Mouse (Mus musculus): ENCODE results near the gene Ung. TPM values are rescaled to one million over a fixed set of nuclear protein-coding genes. Genes with fewer than 3 reads are reported as not detected.

Gene Ung
- polyA plus RNA-seq, 2 experiments = 11.0 to 13.3 TPM

- Histone ChIP-seq H3K9me3 (ENCODE audit: control insufficient read depth, low read length) (no peaks in the 10 kb centered on the region), H3K4me3 (ENCODE audit: insufficient read depth in 1 of 2, low read depth in 2 of 2, low read length in 2 of 2) (no peak overlapping the region), H3K4me1 (replicated peaks; ENCODE audit: control insufficient read depth in 2 of 2, insufficient read depth in 2 of 2, low read length in 1 of 2) (0 out of 4 replicates have a peak, but pooled peaks cover 0 to 2% of the 10 kb centered on the region in 2 experiments), H3K27me3 (ENCODE audit: control insufficient read depth, insufficient read depth, low read length) (no peaks in the 10 kb centered on the region), H3K9ac (replicated peaks) (no peak overlapping the region), H3K27ac (no peak overlapping the region), H3K36me3 (replicated peaks; ENCODE audit: control insufficient read depth, insufficient read depth, low read depth) (no peaks in the 10 kb centered on the region), H3K4me2 (ENCODE audit: low read depth) (no peak overlapping the region)
- no peak for ATAC-seq (ENCODE audit: insufficient read depth)
- 65% methylated on average over 12 of the region's 12 CpGs for WGBS (ENCODE audit: insufficient replicate concordance)
- TF ChIP-seq EP300 (IDR thresholded peaks at IDR 0.05; ENCODE audit: low read depth) (no peak), CTCF (IDR thresholded peaks at IDR 0.05; ENCODE audit: low read depth) (no peak)
- no peak for DNase-seq (ENCODE audit: low read depth in 3 of 3, low spot score in 3 of 3)
Measured at GRCm38 (mm10) chr5:114152359-114153092, 22.3 kb downstream of the Ung start.

DNA sequence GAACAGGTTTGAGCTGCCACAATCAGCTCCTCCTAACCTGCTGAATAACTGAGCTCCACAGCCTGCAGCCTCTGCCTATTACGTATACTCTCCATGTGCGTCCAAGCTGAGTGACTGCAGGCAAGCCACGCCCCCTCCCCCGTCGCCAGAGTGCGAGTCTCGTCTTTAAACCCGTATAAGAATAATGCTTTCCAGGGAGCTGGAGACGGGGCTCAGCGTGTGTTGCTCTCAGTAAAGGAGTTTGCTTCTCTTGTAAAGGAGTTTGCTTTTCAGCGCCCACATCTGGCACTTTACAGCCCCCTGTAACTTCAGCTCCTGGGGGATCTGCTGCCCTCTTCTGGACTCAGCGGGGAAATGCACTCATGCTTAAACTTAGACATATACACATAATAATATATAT, 23.3 kb downstream of the Ung start:
- 5% methylated on average over 12 of the region's 12 CpGs for WGBS (ENCODE audit: insufficient replicate concordance)
- H3K27me3 ChIP-seq (ENCODE audit: control insufficient read depth, insufficient read depth, low read length) = no peaks in the 10 kb centered on the region
- H3K36me3 ChIP-seq (replicated peaks; ENCODE audit: control insufficient read depth, insufficient read depth, low read depth) = no peaks in the 10 kb centered on the region
- peak overlapping the region; percentile 9; the same call in 1 of the 2 replicates for H3K4me2 ChIP-seq (ENCODE audit: low read depth)
- no peaks in the 10 kb centered on the region for H3K9me3 ChIP-seq (ENCODE audit: control insufficient read depth, low read length)
- 0 out of 2 replicates have a peak, but pooled peaks have one; percentile 35 for ATAC-seq (ENCODE audit: insufficient read depth)
- 0 out of 4 replicates have a peak, but pooled peaks cover 0 to 2% of the 10 kb centered on the region in 2 experiments for H3K4me1 ChIP-seq (replicated peaks; ENCODE audit: control insufficient read depth in 2 of 2, insufficient read depth in 2 of 2, low read length in 1 of 2)
- TF ChIP-seq EP300 (IDR thresholded peaks at IDR 0.05; ENCODE audit: low read depth) (no peak), CTCF (IDR thresholded peaks at IDR 0.05; ENCODE audit: low read depth) (peak; percentile 58)
- H3K27ac ChIP-seq = no peak overlapping the region
- peak in 1 of 3 experiments; percentile 19 for DNase-seq (ENCODE audit: low read depth in 3 of 3, low spot score in 3 of 3)
- no peak overlapping the region for H3K9ac ChIP-seq (replicated peaks)
- peak overlapping the region in 1 of 2 experiments; percentile 26; a peak in 2 of 4 replicates for H3K4me3 ChIP-seq (ENCODE audit: insufficient read depth in 1 of 2, low read depth in 2 of 2, low read length in 2 of 2)

- no peaks in the 10 kb centered on the region for H3K27me3 ChIP-seq (ENCODE audit: control insufficient read depth, insufficient read depth, low read length)
- ATAC-seq (ENCODE audit: insufficient read depth) = no peak
- no peak overlapping the region for H3K27ac ChIP-seq
- no peak overlapping the region for H3K4me2 ChIP-seq (ENCODE audit: low read depth)
- no peaks in the 10 kb centered on the region for H3K36me3 ChIP-seq (replicated peaks; ENCODE audit: control insufficient read depth, insufficient read depth, low read depth)
- DNase-seq (ENCODE audit: low read depth in 3 of 3, low spot score in 3 of 3) = no peak
- no peak for TF ChIP-seq EP300 (IDR thresholded peaks at IDR 0.05; ENCODE audit: low read depth)
- TF ChIP-seq CTCF (IDR thresholded peaks at IDR 0.05; ENCODE audit: low read depth) = no peak
- H3K9me3 ChIP-seq (ENCODE audit: control insufficient read depth, low read length) = no peaks in the 10 kb centered on the region
- WGBS (ENCODE audit: insufficient replicate concordance) = 61% methylated on average over 5 of the region's 5 CpGs
- 0 out of 4 replicates have a peak, but pooled peaks cover 0 to 2% of the 10 kb centered on the region in 2 experiments for H3K4me1 ChIP-seq (replicated peaks; ENCODE audit: control insufficient read depth in 2 of 2, insufficient read depth in 2 of 2, low read length in 1 of 2)
- H3K4me3 ChIP-seq (ENCODE audit: insufficient read depth in 1 of 2, low read depth in 2 of 2, low read length in 2 of 2) = no peak overlapping the region
- H3K9ac ChIP-seq (replicated peaks) = no peak overlapping the region
Measured at GRCm38 (mm10) chr5:114154765-114155164, 24.6 kb downstream of the Ung start.

GRCm38 (mm10) chr5:114155168-114155933, 25.2 kb downstream of the Ung start:
- Histone ChIP-seq H3K27me3 (ENCODE audit: control insufficient read depth, insufficient read depth, low read length) (no peaks in the 10 kb centered on the region), H3K4me1 (replicated peaks; ENCODE audit: control insufficient read depth in 2 of 2, insufficient read depth in 2 of 2, low read length in 1 of 2) (0 out of 4 replicates have a peak, but pooled peaks cover 0 to 2% of the 10 kb centered on the region in 2 experiments), H3K9me3 (ENCODE audit: control insufficient read depth, low read length) (no peaks in the 10 kb centered on the region), H3K36me3 (replicated peaks; ENCODE audit: control insufficient read depth, insufficient read depth, low read depth) (no peaks in the 10 kb centered on the region), H3K4me3 (ENCODE audit: insufficient read depth in 1 of 2, low read depth in 2 of 2, low read length in 2 of 2) (no peak overlapping the region), H3K4me2 (ENCODE audit: low read depth) (no peak overlapping the region), H3K27ac (no peak overlapping the region), H3K9ac (replicated peaks) (no peak overlapping the region)
- ATAC-seq (ENCODE audit: insufficient read depth) (no peak), DNase-seq (ENCODE audit: low read depth in 3 of 3, low spot score in 3 of 3) (no peak)
- no peak for TF ChIP-seq EP300 (IDR thresholded peaks at IDR 0.05; ENCODE audit: low read depth)
- 46% methylated on average over 9 of the region's 9 CpGs for WGBS (ENCODE audit: insufficient replicate concordance)

DNA sequence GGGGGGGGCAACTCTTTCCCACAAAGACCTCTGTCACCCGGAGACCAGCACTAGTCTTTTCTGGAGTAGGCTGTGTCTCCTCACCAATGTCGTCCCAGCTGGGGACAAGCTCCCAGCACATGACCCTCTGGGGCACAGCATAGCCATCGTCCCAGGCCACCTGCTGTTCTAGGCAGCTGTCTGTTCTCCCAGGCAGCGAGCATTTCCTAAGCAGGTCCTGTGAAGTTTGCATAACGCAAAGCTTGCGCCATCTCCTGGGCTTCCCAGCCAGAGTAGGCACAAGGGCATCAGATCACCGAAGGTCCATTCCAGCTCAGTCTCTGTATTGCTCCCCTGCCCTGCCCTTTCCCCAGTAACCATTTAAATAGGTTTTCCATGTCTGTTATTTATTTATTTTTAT, 27.1 kb downstream of the Ung start:
- 40% methylated on average over 7 of the region's 7 CpGs for WGBS (ENCODE audit: insufficient replicate concordance)
- Histone ChIP-seq H3K36me3 (replicated peaks; ENCODE audit: control insufficient read depth, insufficient read depth, low read depth) (no peaks in the 10 kb centered on the region), H3K4me3 (ENCODE audit: insufficient read depth in 1 of 2, low read depth in 2 of 2, low read length in 2 of 2) (no peak overlapping the region), H3K27me3 (ENCODE audit: control insufficient read depth, insufficient read depth, low read length) (no peaks in the 10 kb centered on the region), H3K4me1 (replicated peaks; ENCODE audit: control insufficient read depth in 2 of 2, insufficient read depth in 2 of 2, low read length in 1 of 2) (0 out of 4 replicates have a peak, but pooled peaks cover 0 to 2% of the 10 kb centered on the region in 2 experiments), H3K9me3 (ENCODE audit: control insufficient read depth, low read length) (no peaks in the 10 kb centered on the region), H3K4me2 (ENCODE audit: low read depth) (no peak overlapping the region), H3K9ac (replicated peaks) (no peak overlapping the region), H3K27ac (no peak overlapping the region)
- ATAC-seq (ENCODE audit: insufficient read depth) = no peak
- no peak for DNase-seq (ENCODE audit: low read depth in 3 of 3, low spot score in 3 of 3)
- no peak for TF ChIP-seq CTCF (IDR thresholded peaks at IDR 0.05; ENCODE audit: low read depth)

Measured in liver, embryonic 14.5 days (tissue).